Mouse (Mus musculus): ENCODE results near the gene Spint3. TPM values are rescaled to one million over a fixed set of nuclear protein-coding genes. Genes with fewer than 3 reads are reported as not detected.
A peak's percentile ranks its signal among the peaks of the same experiment; 100 is the strongest.
"Not testable (repeated sequence)": the region's sequence is repeated elsewhere in the genome, so short reads cannot be mapped to it uniquely, and the experiment has no call there.

Spint3 gene
- polyA plus RNA-seq, 1 experiment from 2014 or later = not detected

- ATAC-seq = 0 out of 2 replicates have a peak, but pooled peaks have one; percentile 38
- Histone ChIP-seq H3K9ac (replicated peaks; ENCODE audit: low read depth, low read length) (no peak overlapping the region), H3K4me2 (ENCODE audit: low read length) (no peak overlapping the region), H3K4me1 (replicated peaks; ENCODE audit: control insufficient read depth, insufficient read depth, low read length) (no peaks in the 10 kb centered on the region), H3K27me3 (replicated peaks; ENCODE audit: control insufficient read depth, insufficient read depth, low read length) (no peaks in the 10 kb centered on the region), H3K27ac (ENCODE audit: low read length) (no peak overlapping the region), H3K36me3 (ENCODE audit: control insufficient read depth, insufficient read depth) (no peaks in the 10 kb centered on the region), H3K4me3 (replicated peaks; ENCODE audit: low read length) (no peak overlapping the region), H3K9me3 (ENCODE audit: control insufficient read depth, low read length) (no peaks in the 10 kb centered on the region)
- WGBS = 9% methylated on average over 4 of the region's 4 CpGs
Measured at GRCm38 (mm10) chr2:164592014-164592413, 18.8 kb upstream of the Spint3 start.

GRCm38 (mm10) chr2:164585025-164585725 lies 11.9 kb upstream of the Spint3 start, which contains the start of gene Wfdc6a:
TSS of gene Wfdc6a (minus strand) at chr2:164585447.
- H3K27ac ChIP-seq (ENCODE audit: low read length); H3K27me3 ChIP-seq (replicated peaks; ENCODE audit: control insufficient read depth, insufficient read depth, low read length); H3K36me3 ChIP-seq (ENCODE audit: control insufficient read depth, insufficient read depth); H3K9me3 ChIP-seq (ENCODE audit: control insufficient read depth, low read length); H3K4me3 ChIP-seq (replicated peaks; ENCODE audit: low read length); H3K9ac ChIP-seq (replicated peaks; ENCODE audit: low read depth, low read length); H3K4me1 ChIP-seq (replicated peaks; ENCODE audit: control insufficient read depth, insufficient read depth, low read length); ATAC-seq; H3K4me2 ChIP-seq (ENCODE audit: low read length): not testable (repeated sequence)
- WGBS = 45% methylated on average over 13 of the region's 13 CpGs

GRCm38 (mm10) chr2:164567460-164567859 lies 5.8 kb downstream of the Spint3 start:
- Histone ChIP-seq H3K4me3 (replicated peaks; ENCODE audit: low read length) (no peak overlapping the region), H3K4me2 (ENCODE audit: low read length) (no peak overlapping the region), H3K27me3 (replicated peaks; ENCODE audit: control insufficient read depth, insufficient read depth, low read length) (0 out of 2 replicates have a peak, but pooled peaks cover 2% of the 10 kb centered on the region), H3K27ac (ENCODE audit: low read length) (no peak overlapping the region), H3K9ac (replicated peaks; ENCODE audit: low read depth, low read length) (no peak overlapping the region), H3K36me3 (ENCODE audit: control insufficient read depth, insufficient read depth) (no peaks in the 10 kb centered on the region), H3K9me3 (ENCODE audit: control insufficient read depth, low read length) (no peaks in the 10 kb centered on the region), H3K4me1 (replicated peaks; ENCODE audit: control insufficient read depth, insufficient read depth, low read length) (peaks cover 12% of the 10 kb centered on the region)
- 97% methylated on average over 5 of the region's 5 CpGs for WGBS
- ATAC-seq = no peak

GRCm38 (mm10) chr2:164566997-164567396 lies 6.3 kb downstream of the Spint3 start:
- no peaks in the 10 kb centered on the region for H3K36me3 ChIP-seq (ENCODE audit: control insufficient read depth, insufficient read depth)
- H3K9me3 ChIP-seq (ENCODE audit: control insufficient read depth, low read length) = no peaks in the 10 kb centered on the region
- no peak overlapping the region for H3K27ac ChIP-seq (ENCODE audit: low read length)
- H3K27me3 ChIP-seq (replicated peaks; ENCODE audit: control insufficient read depth, insufficient read depth, low read length) = 0 out of 2 replicates have a peak, but pooled peaks cover 4% of the 10 kb centered on the region
- WGBS = 92% methylated on average over 2 of the region's 2 CpGs
- H3K4me1 ChIP-seq (replicated peaks; ENCODE audit: control insufficient read depth, insufficient read depth, low read length) = peaks cover 13% of the 10 kb centered on the region
- ATAC-seq = no peak
- H3K4me3 ChIP-seq (replicated peaks; ENCODE audit: low read length) = no peak overlapping the region
- H3K4me2 ChIP-seq (ENCODE audit: low read length) = no peak overlapping the region
- no peak overlapping the region for H3K9ac ChIP-seq (replicated peaks; ENCODE audit: low read depth, low read length)

GRCm38 (mm10) chr2:164564346-164564745 lies 8.9 kb downstream of the Spint3 start:
- Histone ChIP-seq H3K9ac (replicated peaks; ENCODE audit: low read depth, low read length) (no peak overlapping the region), H3K27ac (ENCODE audit: low read length) (no peak overlapping the region), H3K4me1 (replicated peaks; ENCODE audit: control insufficient read depth, insufficient read depth, low read length) (peaks cover 13% of the 10 kb centered on the region), H3K9me3 (ENCODE audit: control insufficient read depth, low read length) (no peaks in the 10 kb centered on the region), H3K4me3 (replicated peaks; ENCODE audit: low read length) (no peak overlapping the region), H3K36me3 (ENCODE audit: control insufficient read depth, insufficient read depth) (no peaks in the 10 kb centered on the region), H3K27me3 (replicated peaks; ENCODE audit: control insufficient read depth, insufficient read depth, low read length) (0 out of 2 replicates have a peak, but pooled peaks cover 4% of the 10 kb centered on the region), H3K4me2 (ENCODE audit: low read length) (no peak overlapping the region)
- 59% methylated on average over 5 of the region's 5 CpGs for WGBS
- ATAC-seq = no peak

GRCm38 (mm10) chr2:164563339-164564038 lies 9.8 kb downstream of the Spint3 start:
- WGBS = under 1% methylated on average over 32 of the region's 32 CpGs
- Histone ChIP-seq H3K9me3 (ENCODE audit: control insufficient read depth, low read length) (no peaks in the 10 kb centered on the region), H3K36me3 (ENCODE audit: control insufficient read depth, insufficient read depth) (no peaks in the 10 kb centered on the region), H3K27me3 (replicated peaks; ENCODE audit: control insufficient read depth, insufficient read depth, low read length) (0 out of 2 replicates have a peak, but pooled peaks cover 4% of the 10 kb centered on the region), H3K4me2 (ENCODE audit: low read length) (peak overlapping the region; percentile 89), H3K9ac (replicated peaks; ENCODE audit: low read depth, low read length) (peak overlapping the region; percentile 64), H3K27ac (ENCODE audit: low read length) (no peak overlapping the region), H3K4me3 (replicated peaks; ENCODE audit: low read length) (peak overlapping the region; percentile 47), H3K4me1 (replicated peaks; ENCODE audit: control insufficient read depth, insufficient read depth, low read length) (peaks cover 13% of the 10 kb centered on the region)
- ATAC-seq = peak; percentile 54; the same call in 1 of the 2 replicates

- H3K4me1 ChIP-seq (replicated peaks; ENCODE audit: control insufficient read depth, insufficient read depth, low read length) = peaks cover 13% of the 10 kb centered on the region
- ATAC-seq = no peak
- H3K27me3 ChIP-seq (replicated peaks; ENCODE audit: control insufficient read depth, insufficient read depth, low read length) = 0 out of 2 replicates have a peak, but pooled peaks cover 4% of the 10 kb centered on the region
- H3K4me3 ChIP-seq (replicated peaks; ENCODE audit: low read length) = peak within 1 kb of the TSS; percentile 47
- 2% methylated on average over 24 of the region's 24 CpGs for WGBS
- H3K27ac ChIP-seq (ENCODE audit: low read length) = no peak within 1 kb of the TSS
- peak within 1 kb of the TSS; percentile 64 for H3K9ac ChIP-seq (replicated peaks; ENCODE audit: low read depth, low read length)
- peak within 1 kb of the TSS; percentile 89 for H3K4me2 ChIP-seq (ENCODE audit: low read length)
- no peaks in the 10 kb centered on the region for H3K36me3 ChIP-seq (ENCODE audit: control insufficient read depth, insufficient read depth)
- no peaks in the 10 kb centered on the region for H3K9me3 ChIP-seq (ENCODE audit: control insufficient read depth, low read length)
Measured at GRCm38 (mm10) chr2:164562391-164563188, 10.7 kb downstream of the Spint3 start, which contains the start of gene Wfdc2. TSS of gene Wfdc2 (plus strand) at chr2:164562413.

- WGBS = 93% methylated on average over 8 of the region's 8 CpGs
- ATAC-seq = no peak
- Histone ChIP-seq H3K27me3 (replicated peaks; ENCODE audit: control insufficient read depth, insufficient read depth, low read length) (0 out of 2 replicates have a peak, but pooled peaks cover 4% of the 10 kb centered on the region), H3K9ac (replicated peaks; ENCODE audit: low read depth, low read length) (no peak overlapping the region), H3K4me2 (ENCODE audit: low read length) (no peak overlapping the region), H3K27ac (ENCODE audit: low read length) (no peak overlapping the region), H3K9me3 (ENCODE audit: control insufficient read depth, low read length) (no peaks in the 10 kb centered on the region), H3K36me3 (ENCODE audit: control insufficient read depth, insufficient read depth) (no peaks in the 10 kb centered on the region), H3K4me1 (replicated peaks; ENCODE audit: control insufficient read depth, insufficient read depth, low read length) (peaks cover 13% of the 10 kb centered on the region), H3K4me3 (replicated peaks; ENCODE audit: low read length) (no peak overlapping the region)
Measured at GRCm38 (mm10) chr2:164560106-164560505, 13.2 kb downstream of the Spint3 start.

Measured in forebrain, embryonic 16.5 days (tissue).